Mouse (Mus musculus) heart, postnatal 25 days (tissue): ENCODE data around the gene Mtmr4. TPM values are rescaled to one million over a fixed set of nuclear protein-coding genes. Genes with fewer than 3 reads are reported as not detected.

Source experiments
- DNase-seq: peaks from one replicate; pipeline ENCODE4 v3.0.0; 2022; ENCODE audit warnings: low spot score
- intact Hi-C: fragments of 180-260 bp; cut with DNase I; formaldehyde crosslinking; loops from one replicate; pipeline ENCODE4 v1.15.1; 2025
- total RNA-seq, 2 experiments: library from RNA; stranded (reverse); gene quantifications; 2 replicates each; pipeline ENCODE4 v1.2.3; 2021

Gene Mtmr4
- 10 to 100 TPM; 26.3 to 26.4 TPM for total RNA-seq

DNA sequence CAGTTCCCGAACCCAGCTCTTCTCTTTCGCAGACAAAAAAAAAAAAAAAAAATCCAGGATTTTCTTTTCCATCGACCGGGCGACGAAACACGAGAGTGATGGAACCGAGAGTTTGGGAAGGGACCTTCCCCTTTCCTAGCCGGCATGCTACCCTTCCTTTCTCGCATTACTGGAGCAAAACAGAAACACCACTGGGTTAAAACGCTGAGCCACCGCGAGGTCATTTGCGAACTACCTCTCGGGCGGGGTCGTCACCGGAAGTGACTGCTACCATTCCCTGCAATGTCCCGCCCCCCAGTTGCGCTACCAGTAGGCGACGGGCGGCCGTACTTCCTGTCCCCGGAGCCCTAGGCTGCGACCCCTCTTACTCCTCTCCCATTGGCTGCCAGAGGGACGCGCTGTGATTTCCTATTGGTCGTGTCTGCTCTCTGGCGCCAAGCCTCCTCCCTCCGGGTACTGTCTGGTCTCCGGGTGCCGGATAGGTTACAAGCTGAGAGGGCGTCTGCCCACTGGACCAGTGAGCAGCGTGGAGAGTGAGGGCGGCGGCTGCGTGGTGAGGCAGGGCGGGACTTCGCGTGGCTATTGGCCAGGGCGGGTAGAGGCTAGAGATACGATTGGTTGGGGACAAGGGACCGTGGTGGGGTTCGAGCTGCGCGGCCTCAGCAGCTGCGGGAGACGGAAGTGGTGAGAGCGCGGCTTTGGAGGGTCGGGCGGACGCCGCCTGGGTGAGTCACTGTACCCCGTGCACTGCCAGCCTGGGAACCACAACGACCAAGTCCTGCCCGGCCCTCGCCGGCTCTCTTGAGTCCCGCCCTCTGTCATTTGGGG lies at the start of gene Mtmr4:
Gene Mtmr4, plus strand, starts transcription at position 637 of the 828 bp plus-strand sequence.
- DNase-seq, result peak; percentile 100
- intact Hi-C loops, result loop anchor here (10.0 kb wide), 1 partner anchor 167 kb away; no protein-coding TSS in a partner anchor

- intact Hi-C loops, result no loop called here
- DNase-seq, result no peak
Measured at GRCm38 (mm10) chr11:87542285-87542684, 49.7 kb upstream of the Mtmr4 start.

DNA sequence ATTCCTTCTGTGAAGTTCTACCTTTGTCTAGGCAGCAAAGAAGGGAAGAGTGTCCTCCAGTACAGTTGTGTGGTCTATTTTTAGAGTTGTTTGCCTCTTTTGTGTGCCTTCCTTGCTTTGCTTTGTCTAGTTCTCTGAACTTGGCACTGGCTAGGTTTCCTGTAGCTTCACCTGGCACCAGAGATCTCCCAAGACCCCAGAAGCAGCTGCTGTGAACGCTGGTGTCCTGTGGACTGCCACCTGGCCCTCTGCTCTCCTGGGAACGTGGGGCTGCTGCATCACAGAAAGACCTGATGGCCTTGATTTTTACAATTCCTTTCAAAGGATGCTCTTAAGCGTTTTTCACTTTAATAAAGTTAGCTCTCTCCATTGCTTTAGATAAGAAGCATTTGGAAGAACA lies 49.1 kb upstream of the Mtmr4 start:
- intact Hi-C loops, result loop anchor here (1.0 kb wide), 1 partner anchor 8 kb away; no protein-coding TSS in a partner anchor
- DNase-seq, result no peak

- DNase-seq, result no peak
- intact Hi-C loops, result no loop called here
Measured at GRCm38 (mm10) chr11:87553342-87553741, 38.6 kb upstream of the Mtmr4 start.

- intact Hi-C loops, result no loop called here
- no peak for DNase-seq
Measured at GRCm38 (mm10) chr11:87554386-87554785, 37.6 kb upstream of the Mtmr4 start.

- no peak for DNase-seq
- intact Hi-C loops, result no loop called here
Measured at GRCm38 (mm10) chr11:87555106-87555703, 36.8 kb upstream of the Mtmr4 start.

DNA sequence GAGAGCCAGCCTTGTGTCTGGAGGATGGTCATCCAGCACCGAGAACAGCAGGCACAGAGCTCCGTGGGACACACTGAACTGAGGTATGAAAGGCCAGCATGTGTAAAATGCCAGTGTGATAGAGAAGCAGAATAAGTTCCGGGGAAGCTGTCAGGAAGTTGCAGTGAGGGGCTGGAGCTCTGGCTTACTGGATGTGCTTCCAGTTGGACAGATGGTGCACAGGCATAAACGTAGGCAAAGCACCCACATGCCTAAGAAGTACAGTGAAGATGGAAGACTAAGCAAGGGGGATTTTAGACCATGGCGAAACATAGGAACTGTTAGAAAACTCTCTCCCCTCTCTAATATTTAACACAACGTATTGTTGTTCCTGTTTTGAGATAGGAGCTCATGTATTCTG lies 30.8 kb upstream of the Mtmr4 start:
- intact Hi-C loops, result no loop called here
- DNase-seq, result no peak

- DNase-seq, result no peak
- intact Hi-C loops, result no loop called here
Measured at GRCm38 (mm10) chr11:87566501-87566900, 25.5 kb upstream of the Mtmr4 start, which contains the start of gene Gm11492. Gene Gm11492 (plus strand): TSS chr11:87566653.

DNA sequence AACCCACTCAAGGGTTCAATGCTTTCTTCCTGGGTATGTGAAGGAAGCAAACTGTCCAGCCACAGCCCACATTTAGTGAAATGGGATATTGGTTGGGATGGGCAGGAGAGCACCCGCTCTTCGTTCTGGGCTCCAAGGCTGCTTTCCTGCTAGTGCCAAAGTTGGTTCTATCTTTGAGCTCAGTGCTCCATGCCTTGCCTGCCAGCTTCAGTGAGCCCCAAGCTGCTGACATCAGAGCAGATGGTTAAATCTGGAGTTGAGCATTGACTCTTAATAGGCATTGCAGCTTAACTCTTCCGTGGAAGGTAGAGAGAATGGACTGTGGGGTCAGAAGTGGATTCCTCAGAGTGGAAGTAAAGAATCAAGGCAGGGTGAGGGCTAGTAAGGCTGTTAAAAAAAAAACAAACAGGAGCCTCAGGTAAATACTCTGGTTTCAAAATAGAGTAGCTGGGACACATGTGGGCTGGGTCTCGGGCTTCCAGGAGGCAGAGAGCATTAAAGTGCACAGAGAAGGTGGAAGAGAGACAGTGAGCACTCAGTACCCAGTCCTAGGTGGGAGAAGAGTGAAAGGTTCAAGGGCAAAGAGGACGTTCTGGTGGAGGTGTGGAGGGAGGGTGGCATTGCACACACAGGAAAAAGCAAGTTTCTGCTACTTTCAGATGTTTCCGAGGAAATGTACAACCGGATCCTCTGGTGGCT lies 23.6 kb upstream of the Mtmr4 start, which contains the start of gene Sept4:
Gene Sept4, plus strand, starts transcription at position 649 of the 699 bp plus-strand sequence.
- intact Hi-C loops, result no loop called here
- DNase-seq, result no peak

- intact Hi-C loops, result no loop called here
- DNase-seq, result no peak
Measured at GRCm38 (mm10) chr11:87570743-87571142, 21.2 kb upstream of the Mtmr4 start.

- intact Hi-C loops, result no loop called here
- DNase-seq, result no peak
Measured at GRCm38 (mm10) chr11:87571361-87571950, 20.5 kb upstream of the Mtmr4 start.

GRCm38 (mm10) chr11:87573751-87574150 lies 18.2 kb upstream of the Mtmr4 start:
- intact Hi-C loops, result no loop called here
- no peak for DNase-seq

DNA sequence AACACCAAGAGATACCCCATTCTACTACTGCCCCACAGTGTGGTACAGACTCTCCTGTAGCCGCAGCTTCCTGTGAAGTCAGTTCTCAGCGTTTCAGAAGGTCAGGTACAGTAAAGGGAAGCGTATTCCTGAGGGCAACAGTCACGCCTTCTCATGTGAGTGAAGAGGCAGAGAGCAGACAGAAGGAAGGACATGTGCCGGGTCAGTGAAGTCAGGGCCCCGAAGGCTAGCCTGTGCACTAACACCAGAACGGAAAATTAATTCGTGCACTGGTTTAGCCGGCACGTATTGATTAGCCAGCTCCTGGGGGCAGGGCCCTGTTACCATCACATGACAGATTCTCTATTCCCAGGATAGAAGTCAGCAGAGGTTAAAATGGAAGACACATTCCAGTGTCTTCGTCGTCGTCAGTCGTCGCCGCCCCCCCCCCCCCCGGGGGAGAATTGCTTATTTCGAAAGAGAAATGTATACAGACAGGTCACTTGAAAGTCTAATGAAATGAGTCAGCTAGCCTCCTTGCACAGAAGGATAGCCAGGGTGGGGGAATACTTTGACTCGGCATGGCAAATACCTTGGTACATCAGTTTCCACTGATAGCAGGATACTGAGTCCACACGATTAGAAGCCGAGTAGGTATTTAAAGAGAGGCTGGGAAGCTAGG lies 17.3 kb upstream of the Mtmr4 start:
- DNase-seq, result no peak
- intact Hi-C loops, result loop anchor here (5.0 kb wide), 1 partner anchor 47 kb away; no protein-coding TSS in a partner anchor

DNA sequence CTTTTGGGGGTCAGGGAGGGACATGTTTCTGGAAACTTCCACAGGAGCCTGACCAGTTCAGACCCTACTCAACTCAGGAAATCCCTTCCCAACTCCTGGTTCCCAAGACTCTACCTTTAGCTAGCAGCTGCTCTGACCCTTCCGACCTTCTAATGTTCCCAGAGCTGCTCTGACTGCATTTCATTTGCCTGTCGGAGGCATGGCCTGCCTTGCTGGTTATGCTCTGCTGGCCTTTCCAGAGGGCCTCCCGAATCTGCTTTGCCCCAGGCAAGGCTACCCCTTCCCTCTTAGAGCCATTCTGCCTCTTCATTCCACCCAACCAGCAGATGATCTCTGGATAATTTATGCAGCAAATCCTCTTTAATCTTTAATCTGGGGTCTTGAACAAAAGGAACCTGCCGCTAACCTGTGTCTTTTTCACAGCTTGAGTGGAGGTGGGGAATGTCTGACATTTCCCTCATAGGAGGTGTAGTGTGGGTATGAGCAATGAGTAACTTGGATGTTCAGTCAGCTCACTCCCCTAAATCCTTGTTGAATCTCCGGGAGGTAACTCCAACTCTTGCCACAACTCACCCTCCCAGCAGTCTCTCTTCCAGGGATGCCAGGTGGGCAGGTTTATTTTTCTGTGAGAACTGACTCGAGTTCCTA lies 14.2 kb upstream of the Mtmr4 start:
- intact Hi-C loops, result loop anchor here (5.0 kb wide), 1 partner anchor 50 kb away; no protein-coding TSS in a partner anchor

GRCm38 (mm10) chr11:87578249-87578962 lies 13.6 kb upstream of the Mtmr4 start:
- DNase-seq, result peak; percentile 48
- intact Hi-C loops, result loop anchor here (5.0 kb wide), 1 partner anchor 51 kb away; no protein-coding TSS in a partner anchor

More for the DNA sequence above, 14.2 kb upstream of the Mtmr4 start:
- DNase-seq, result no peak

DNA sequence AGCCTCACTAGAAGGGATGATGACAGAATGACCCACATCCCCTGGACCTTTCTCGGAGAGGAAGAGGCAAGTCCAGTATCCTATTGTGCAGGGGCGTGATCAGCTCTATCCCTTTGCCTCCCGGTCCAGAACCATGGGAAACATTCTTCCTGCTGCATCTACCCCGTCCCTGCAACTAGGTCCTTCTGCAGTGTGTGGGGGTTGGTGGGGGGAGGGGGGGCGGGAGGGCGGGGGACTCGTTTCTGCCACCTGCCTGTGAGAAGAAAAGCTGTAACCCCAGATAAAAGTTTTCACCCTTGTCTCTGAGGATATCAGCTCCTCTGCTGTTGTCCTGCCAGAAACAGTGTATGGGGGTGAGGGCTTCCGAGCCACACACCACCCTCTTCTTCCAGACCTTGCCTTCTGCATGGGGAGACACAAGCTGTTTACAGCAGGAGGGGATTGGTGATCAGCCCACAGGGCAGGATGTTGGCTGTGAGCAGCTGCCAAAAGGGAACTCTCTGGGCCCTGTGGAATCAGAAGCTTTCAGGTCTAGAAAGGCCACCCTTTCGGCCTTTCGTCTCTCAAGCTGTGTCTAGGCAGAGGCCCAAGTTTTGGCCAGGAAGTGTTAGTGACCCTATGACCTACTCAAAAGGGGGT lies 12.9 kb upstream of the Mtmr4 start:
- intact Hi-C loops, result loop anchor here (5.0 kb wide), 1 partner anchor 52 kb away; no protein-coding TSS in a partner anchor
- peak; percentile 44 for DNase-seq

GRCm38 (mm10) chr11:87579713-87580112 lies 12.2 kb upstream of the Mtmr4 start:
- DNase-seq, result no peak
- intact Hi-C loops, result loop anchor here (5.0 kb wide), 1 partner anchor 52 kb away; no protein-coding TSS in a partner anchor
